Mouse (Mus musculus) B cell, adult 67 days (primary cell): ENCODE measurements around the gene Rhobtb3. TPM values are rescaled to one million over a fixed set of nuclear protein-coding genes. Genes with fewer than 3 reads are reported as not detected.

Experiments used
- total RNA-seq, 2 experiments: library from RNA; stranded (reverse); gene quantifications; 4 replicates each; pipeline ENCODE4 v1.2.4; 2023

The Rhobtb3 gene
- total RNA-seq, result under 1 TPM in 1 of 2 experiments, not detected in 1; 0.58 TPM

GRCm38 (mm10) chr13:75943189-75944043 lies at the start of gene Rhobtb3:
Rhobtb3 (minus strand) TSS chr13:75943925.

GRCm38 (mm10) chr13:75966850-75967249 lies 23.1 kb upstream of the Rhobtb3 start, which contains the start of gene Spata9:
Spata9 (plus strand) TSS chr13:75967150.

GRCm38 (mm10) chr13:75839719-75840481 lies 103.8 kb downstream of the Rhobtb3 start, which contains the start of gene Glrx:
Glrx (plus strand) TSS chr13:75839868.

Other genes with a start within 250 kb of the Rhobtb3 start
- 10 to 100 TPM; 30.0 to 41.4 TPM for gene Ell2, start 237.2 kb downstream of the Rhobtb3 start, total RNA-seq
- gene Glrx, start 104.1 kb downstream of the Rhobtb3 start, total RNA-seq, result 10 to 100 TPM; 11.1 to 15.2 TPM
- not detected for gene Spata9, start 23.2 kb upstream of the Rhobtb3 start, total RNA-seq
- gene Rfesd, start 74.8 kb upstream of the Rhobtb3 start, total RNA-seq, result 10 to 100 TPM; 10.0 to 17.2 TPM
- not detected for gene Gpr150, start 113.1 kb upstream of the Rhobtb3 start, total RNA-seq
- 10 to 100 TPM; 11.9 to 16.5 TPM for gene Arsk, start 154.7 kb upstream of the Rhobtb3 start, total RNA-seq
- 10 to 100 TPM; 26.9 to 33.7 TPM for gene Ttc37, start 154.8 kb upstream of the Rhobtb3 start, total RNA-seq